Mouse (Mus musculus): ENCODE data around the gene Cmklr1.
A peak's percentile ranks its signal among the peaks of the same experiment; 100 is the strongest.

Cmklr1 gene

GRCm38 (mm10) chr5:113654821-113655220 lies 4.6 kb upstream of the Cmklr1 start:
- no peak for DNase-seq (ENCODE audit: extremely low spot score, low read depth, low spot score)

DNA sequence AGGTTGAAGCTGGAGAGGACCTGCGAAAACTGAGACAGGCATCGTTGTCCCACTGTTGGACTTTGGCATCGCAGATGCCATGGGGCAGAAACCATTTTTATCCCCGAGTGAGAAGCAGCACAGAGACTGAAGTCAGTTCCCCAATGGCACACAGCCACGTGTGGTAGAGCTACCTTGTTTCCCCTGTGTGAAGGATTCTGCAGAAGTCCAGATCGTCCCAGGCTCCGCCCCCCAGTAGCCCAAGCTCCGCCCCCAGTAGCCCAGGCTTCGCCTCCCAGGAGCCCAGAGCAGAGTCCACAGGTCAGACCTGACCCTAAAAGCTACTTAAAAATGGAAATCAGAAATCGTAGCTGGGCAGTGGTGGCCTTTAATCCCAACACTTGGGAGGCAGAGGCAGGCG lies 4.0 kb upstream of the Cmklr1 start:
- no peak for DNase-seq (ENCODE audit: extremely low spot score, low read depth, low spot score)

GRCm38 (mm10) chr5:113652215-113652614 lies 2.0 kb upstream of the Cmklr1 start:
- DNase-seq (ENCODE audit: extremely low spot score, low read depth, low spot score): no peak

DNA sequence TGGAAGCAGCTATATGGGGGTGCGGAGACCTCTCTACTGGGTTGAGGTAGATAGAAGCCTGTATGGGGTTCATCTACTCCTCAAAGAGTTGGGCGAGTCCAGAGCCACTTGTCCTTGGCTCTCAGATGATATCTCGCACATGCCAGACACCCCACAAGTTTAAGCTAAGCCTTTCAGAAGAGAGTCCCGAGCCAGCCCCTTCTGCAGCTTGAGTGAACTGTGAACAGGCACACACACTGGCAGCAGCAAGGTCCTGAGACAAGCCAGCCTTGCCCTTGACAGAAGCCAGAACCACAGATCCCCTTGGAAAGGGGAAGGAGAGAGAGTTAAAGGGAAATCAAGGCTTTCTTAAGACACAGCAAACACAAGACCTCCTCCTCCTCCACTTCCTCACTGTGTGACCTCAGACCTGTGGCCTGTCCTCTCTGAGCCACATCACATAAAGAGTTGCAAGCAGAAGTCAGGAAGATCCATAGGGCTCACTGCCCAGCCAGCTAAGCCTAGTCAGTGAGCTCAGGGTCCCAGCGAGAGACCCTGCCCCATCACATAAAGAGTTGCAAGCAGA lies 1.5 kb downstream of the Cmklr1 start:
- no peak for DNase-seq (ENCODE audit: extremely low spot score, low read depth, low spot score)

- DNase-seq (ENCODE audit: extremely low spot score, low read depth, low spot score): no peak
Measured at GRCm38 (mm10) chr5:113647141-113647540, 3.1 kb downstream of the Cmklr1 start.

- DNase-seq (ENCODE audit: extremely low spot score, low read depth, low spot score): no peak
Measured at GRCm38 (mm10) chr5:113644520-113644919, 5.7 kb downstream of the Cmklr1 start.

DNA sequence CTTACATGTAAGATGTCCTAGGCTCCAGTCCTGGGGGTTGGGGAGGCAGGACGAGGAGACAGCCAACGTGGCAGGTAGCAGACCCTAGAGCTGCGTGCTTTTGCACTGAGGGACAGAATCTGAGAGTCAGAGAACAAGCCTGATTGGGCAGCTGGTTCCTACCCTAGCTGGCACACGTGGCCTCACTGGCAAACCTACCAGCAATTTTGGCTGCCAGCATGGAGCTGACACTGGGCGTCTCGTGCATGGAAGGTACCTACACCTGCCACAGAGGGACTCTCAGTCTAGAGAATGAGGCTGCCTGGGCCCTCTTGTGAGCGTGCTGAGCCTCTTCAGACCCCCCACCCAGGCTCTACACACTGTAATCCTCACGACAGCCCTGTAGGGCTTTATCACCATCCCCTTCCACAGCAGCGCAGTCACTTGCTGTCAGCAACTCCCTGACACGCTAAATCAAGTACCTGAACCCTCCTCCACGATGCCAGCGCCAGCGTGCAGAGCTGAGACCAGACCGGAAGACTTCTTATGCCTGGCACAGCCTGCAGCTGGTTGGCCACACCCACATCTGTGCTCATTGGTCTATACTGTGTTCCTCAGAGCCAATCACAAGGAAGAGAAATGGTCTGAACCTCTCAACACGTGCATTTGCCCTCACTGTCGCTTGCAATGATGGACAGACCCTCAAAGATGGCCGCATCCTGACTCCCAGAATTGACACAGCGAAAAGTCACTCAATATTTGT lies 6.9 kb downstream of the Cmklr1 start:
- DNase-seq (ENCODE audit: extremely low spot score, low read depth, low spot score): no peak

DNA sequence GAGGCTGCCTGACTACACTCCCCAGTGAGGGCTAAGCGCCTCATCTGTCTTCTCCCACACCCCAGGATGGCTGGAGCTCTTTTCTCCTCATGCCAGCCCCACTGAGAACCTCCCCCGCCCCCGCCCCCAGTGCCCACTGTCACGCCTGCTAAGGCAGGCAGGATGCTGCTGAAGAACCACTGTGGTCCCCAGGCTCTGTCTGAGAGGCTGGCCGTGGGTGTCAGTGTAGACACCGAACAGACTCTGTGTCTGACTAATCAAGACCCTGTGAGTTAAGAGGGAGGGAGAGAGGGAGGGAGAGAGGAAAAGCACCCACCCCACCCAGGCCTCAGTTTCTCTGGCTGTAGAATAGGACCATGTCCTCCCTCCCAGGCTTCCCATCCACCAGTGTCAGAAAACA lies 9.2 kb downstream of the Cmklr1 start:
- no peak for DNase-seq (ENCODE audit: extremely low spot score, low read depth, low spot score)

GRCm38 (mm10) chr5:113639126-113639525 lies 11.1 kb downstream of the Cmklr1 start:
- no peak for DNase-seq (ENCODE audit: extremely low spot score, low read depth, low spot score)

- DNase-seq (ENCODE audit: extremely low spot score, low read depth, low spot score): no peak
Measured at GRCm38 (mm10) chr5:113638055-113638454, 12.2 kb downstream of the Cmklr1 start.

DNA sequence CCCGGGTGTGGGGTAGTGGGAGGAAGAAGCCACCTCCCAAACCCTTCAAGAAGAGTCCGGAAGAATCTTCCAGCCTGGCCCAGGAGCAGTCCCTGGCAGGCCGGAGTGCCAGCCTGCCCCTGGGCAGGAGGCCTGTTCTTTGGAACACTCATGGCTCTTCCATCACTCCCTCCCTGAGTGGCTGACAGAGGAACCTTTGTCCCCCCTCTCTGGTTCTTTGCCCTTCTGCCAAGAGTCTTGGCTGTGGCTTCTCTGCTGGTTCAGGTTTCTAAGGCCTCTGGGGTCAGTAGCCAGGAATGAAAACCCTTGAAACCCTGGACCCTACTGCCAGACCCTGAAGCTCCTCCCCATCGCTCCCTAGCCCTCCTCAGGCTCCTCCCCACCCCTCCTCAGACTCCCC lies 12.6 kb downstream of the Cmklr1 start:
- no peak for DNase-seq (ENCODE audit: extremely low spot score, low read depth, low spot score)

GRCm38 (mm10) chr5:113635861-113636565 lies 14.2 kb downstream of the Cmklr1 start:
- DNase-seq (ENCODE audit: extremely low spot score, low read depth, low spot score): no peak

GRCm38 (mm10) chr5:113634887-113635610 lies 15.2 kb downstream of the Cmklr1 start:
- DNase-seq (ENCODE audit: extremely low spot score, low read depth, low spot score): no peak

GRCm38 (mm10) chr5:113634024-113634651 lies 16.1 kb downstream of the Cmklr1 start:
- DNase-seq (ENCODE audit: extremely low spot score, low read depth, low spot score): no peak

DNA sequence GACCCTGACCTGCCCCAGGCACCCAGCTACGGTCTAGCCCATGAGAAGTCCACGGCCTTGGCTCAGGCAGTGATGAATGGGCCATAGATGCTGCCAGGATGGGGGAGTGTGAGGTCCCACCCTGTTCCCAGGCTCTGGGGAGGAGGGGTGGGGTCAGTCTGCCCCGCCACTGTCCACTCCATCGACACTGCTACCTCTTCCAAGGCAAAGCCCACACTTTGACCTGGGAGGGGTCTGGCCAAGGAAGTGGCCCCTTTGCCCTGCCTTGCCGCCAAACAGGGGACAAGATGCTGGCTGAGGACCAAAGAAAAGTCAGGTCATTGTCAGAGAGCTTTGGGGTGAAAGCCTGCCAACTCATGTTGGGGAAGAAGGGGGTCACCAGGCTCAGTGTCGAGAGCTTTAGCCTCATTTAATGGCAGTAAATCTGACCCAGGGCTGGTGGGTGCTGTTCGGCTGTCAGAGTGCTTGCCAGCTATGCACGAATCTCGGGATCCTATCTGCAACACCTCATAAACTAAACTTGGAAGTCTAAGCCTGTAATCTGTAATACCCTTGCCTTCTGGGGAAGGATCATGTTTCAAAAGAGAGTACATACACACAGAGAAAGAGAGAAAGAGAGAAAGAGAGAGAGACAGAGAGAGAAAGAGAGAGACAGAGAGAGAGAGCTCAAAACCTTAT lies 17.1 kb downstream of the Cmklr1 start:
- peak; percentile 52 for DNase-seq (ENCODE audit: extremely low spot score, low read depth, low spot score)

- no peak for DNase-seq (ENCODE audit: extremely low spot score, low read depth, low spot score)
Measured at GRCm38 (mm10) chr5:113630116-113630515, 20.1 kb downstream of the Cmklr1 start.

DNA sequence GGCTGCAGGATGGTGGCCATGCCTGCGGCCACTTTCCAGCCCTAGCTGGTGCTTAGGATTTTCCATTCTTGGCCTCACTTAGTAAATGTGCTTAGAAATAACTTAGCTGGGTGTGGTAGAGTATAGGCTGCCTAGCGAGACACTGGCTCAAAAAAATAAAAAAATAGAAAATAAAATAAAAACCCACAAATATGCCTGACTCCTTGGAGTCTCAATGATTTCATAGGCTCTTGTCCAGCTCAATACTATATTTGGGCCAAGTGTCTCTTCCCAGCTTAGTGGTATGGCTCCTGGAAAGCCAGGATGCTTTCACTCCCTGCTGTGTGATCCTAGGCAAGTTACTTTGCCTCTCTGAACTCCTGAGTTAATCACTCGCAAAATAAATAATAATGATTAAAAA lies 21.0 kb downstream of the Cmklr1 start:
- no peak for DNase-seq (ENCODE audit: extremely low spot score, low read depth, low spot score)

GRCm38 (mm10) chr5:113627820-113628437 lies 22.3 kb downstream of the Cmklr1 start:
- DNase-seq (ENCODE audit: extremely low spot score, low read depth, low spot score): no peak

GRCm38 (mm10) chr5:113626991-113627390 lies 23.2 kb downstream of the Cmklr1 start:
- no peak for DNase-seq (ENCODE audit: extremely low spot score, low read depth, low spot score)

GRCm38 (mm10) chr5:113626352-113626751 lies 23.9 kb downstream of the Cmklr1 start:
- no peak for DNase-seq (ENCODE audit: extremely low spot score, low read depth, low spot score)

Measured in hindlimb bud, embryonic 11.5 days (tissue).